Mouse (Mus musculus): Measurements from ENCODE around the gene Olfr98. TPM values are rescaled to one million over a fixed set of nuclear protein-coding genes. Genes with fewer than 3 reads are reported as not detected.

Gene Olfr98
- not detected in 2 replicates for polyA plus RNA-seq (2015; fragmentation: Nextera tagmentation; extraction: Ambion mirVana)

DNA sequence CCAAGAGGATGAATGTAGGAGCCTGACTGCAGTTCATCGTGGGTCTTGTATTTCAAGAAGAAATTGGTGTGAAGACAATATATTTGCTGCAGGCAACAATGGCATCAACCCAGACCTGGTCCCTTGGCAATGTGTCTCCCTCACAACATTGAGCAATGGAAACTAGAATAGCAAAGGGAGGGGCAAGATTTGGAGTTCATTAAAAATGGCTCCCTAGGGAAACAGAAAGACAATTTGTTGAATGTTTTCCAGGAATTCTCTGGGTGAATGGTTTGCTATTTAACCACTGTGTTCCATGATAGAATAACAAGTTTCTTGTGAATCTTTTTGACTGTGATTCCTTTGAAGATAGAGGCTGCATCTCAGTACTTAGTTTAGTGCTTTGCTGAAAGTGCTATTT, at the start of gene Olfr98:
Gene Olfr98, minus strand, starts transcription at position 124 of the 400 bp plus-strand sequence.
- no peak within 1 kb of the TSS for H3K4me3 ChIP-seq (replicated peaks)
- no peak within 1 kb of the TSS for H3K9ac ChIP-seq (replicated peaks)
- H3K27ac ChIP-seq = no peak within 1 kb of the TSS
- no peak for ATAC-seq
- no peaks in the 10 kb centered on the region for H3K36me3 ChIP-seq
- no peaks in the 10 kb centered on the region for H3K4me1 ChIP-seq (replicated peaks)
- no peaks in the 10 kb centered on the region for H3K9me3 ChIP-seq
- WGBS = 80% methylated on average over 1 of the region's 1 CpGs
- no peaks in the 10 kb centered on the region for H3K27me3 ChIP-seq
- no peak within 1 kb of the TSS for H3K4me2 ChIP-seq (replicated peaks)

- Histone ChIP-seq H3K4me1 (replicated peaks) (no peaks in the 10 kb centered on the region), H3K9ac (replicated peaks) (no peak overlapping the region), H3K9me3 (no peaks in the 10 kb centered on the region), H3K36me3 (no peaks in the 10 kb centered on the region), H3K27me3 (no peaks in the 10 kb centered on the region), H3K4me3 (replicated peaks) (no peak overlapping the region), H3K4me2 (replicated peaks) (no peak overlapping the region), H3K27ac (no peak overlapping the region)
- no peak for ATAC-seq
- WGBS = 59% methylated on average over 2 of the region's 2 CpGs
Observed at GRCm38 (mm10) chr17:37310146-37310699, 46.7 kb upstream of the Olfr98 start.

GRCm38 (mm10) chr17:37308483-37308882, 44.9 kb upstream of the Olfr98 start:
- H3K4me2 ChIP-seq (replicated peaks) = no peak overlapping the region
- H3K36me3 ChIP-seq = no peaks in the 10 kb centered on the region
- no peaks in the 10 kb centered on the region for H3K27me3 ChIP-seq
- ATAC-seq = no peak
- H3K4me1 ChIP-seq (replicated peaks) = no peaks in the 10 kb centered on the region
- H3K27ac ChIP-seq = no peak overlapping the region
- no peak overlapping the region for H3K9ac ChIP-seq (replicated peaks)
- H3K9me3 ChIP-seq = no peaks in the 10 kb centered on the region
- WGBS = 43% methylated on average over 4 of the region's 4 CpGs
- no peak overlapping the region for H3K4me3 ChIP-seq (replicated peaks)

- Histone ChIP-seq H3K4me1 (replicated peaks) (no peaks in the 10 kb centered on the region), H3K27me3 (no peaks in the 10 kb centered on the region), H3K36me3 (no peaks in the 10 kb centered on the region), H3K4me3 (replicated peaks) (no peak within 1 kb of the TSS), H3K9me3 (no peaks in the 10 kb centered on the region), H3K9ac (replicated peaks) (no peak within 1 kb of the TSS), H3K27ac (no peak within 1 kb of the TSS), H3K4me2 (replicated peaks) (no peak within 1 kb of the TSS)
- 89% methylated on average over 4 of the region's 4 CpGs for WGBS
- no peak for ATAC-seq
Observed at GRCm38 (mm10) chr17:37304213-37304612, 40.7 kb upstream of the Olfr98 start, which contains the start of gene Olfr101. Gene Olfr101, minus strand, starts transcription at chr17:37304313.

- H3K27me3 ChIP-seq = no peaks in the 10 kb centered on the region
- H3K9me3 ChIP-seq = no peaks in the 10 kb centered on the region
- H3K36me3 ChIP-seq = no peaks in the 10 kb centered on the region
- no peak within 1 kb of the TSS for H3K4me2 ChIP-seq (replicated peaks)
- no peak within 1 kb of the TSS for H3K9ac ChIP-seq (replicated peaks)
- ATAC-seq = no peak
- no peak within 1 kb of the TSS for H3K27ac ChIP-seq
- no peak within 1 kb of the TSS for H3K4me3 ChIP-seq (replicated peaks)
- WGBS = 77% methylated on average over 1 of the region's 1 CpGs
- no peaks in the 10 kb centered on the region for H3K4me1 ChIP-seq (replicated peaks)
Observed at GRCm38 (mm10) chr17:37283360-37283759, 19.8 kb upstream of the Olfr98 start, which contains the start of gene Olfr99. Gene Olfr99, minus strand, starts transcription at chr17:37283460.

DNA sequence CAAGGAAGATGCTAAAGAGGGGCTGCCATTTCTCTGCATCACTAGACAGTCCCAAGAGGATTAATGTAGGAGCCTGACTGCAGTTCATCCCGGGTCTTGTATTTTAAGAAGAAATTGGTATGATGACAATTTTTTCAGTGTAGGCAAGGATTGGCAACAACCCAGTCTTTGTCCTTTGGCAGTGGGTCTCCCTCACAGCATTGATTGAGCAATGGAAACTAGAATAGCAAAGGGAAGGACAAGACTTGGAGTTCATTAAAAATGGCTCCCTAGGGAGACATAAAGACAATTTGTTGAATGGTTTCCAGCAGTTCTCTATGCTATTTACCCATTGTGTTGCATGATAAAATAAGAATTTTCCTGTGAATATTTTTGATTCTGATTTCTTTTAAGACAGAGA, 16.8 kb upstream of the Olfr98 start:
- ATAC-seq = no peak
- Histone ChIP-seq H3K4me3 (replicated peaks) (no peak overlapping the region), H3K9me3 (no peaks in the 10 kb centered on the region), H3K27ac (no peak overlapping the region), H3K4me1 (replicated peaks) (no peaks in the 10 kb centered on the region), H3K9ac (replicated peaks) (no peak overlapping the region), H3K36me3 (no peaks in the 10 kb centered on the region), H3K27me3 (no peaks in the 10 kb centered on the region), H3K4me2 (replicated peaks) (no peak overlapping the region)
- 83% methylated on average over 1 of the region's 1 CpGs for WGBS

- H3K36me3 ChIP-seq = no peaks in the 10 kb centered on the region
- no peaks in the 10 kb centered on the region for H3K4me1 ChIP-seq (replicated peaks)
- no peak overlapping the region for H3K9ac ChIP-seq (replicated peaks)
- no peaks in the 10 kb centered on the region for H3K9me3 ChIP-seq
- H3K27me3 ChIP-seq = no peaks in the 10 kb centered on the region
- ATAC-seq = no peak
- H3K27ac ChIP-seq = no peak overlapping the region
- no peak overlapping the region for H3K4me2 ChIP-seq (replicated peaks)
- no peak overlapping the region for H3K4me3 ChIP-seq (replicated peaks)
Observed at GRCm38 (mm10) chr17:37276573-37276972, 13.0 kb upstream of the Olfr98 start.

- no peak overlapping the region for H3K4me2 ChIP-seq (replicated peaks)
- H3K9ac ChIP-seq (replicated peaks) = no peak overlapping the region
- no peaks in the 10 kb centered on the region for H3K4me1 ChIP-seq (replicated peaks)
- no peak for ATAC-seq
- H3K27ac ChIP-seq = no peak overlapping the region
- no peak overlapping the region for H3K4me3 ChIP-seq (replicated peaks)
- 91% methylated on average over 2 of the region's 2 CpGs for WGBS
- peaks cover 6% of the 10 kb centered on the region; the same call in 1 of the 2 replicates for H3K27me3 ChIP-seq
- H3K36me3 ChIP-seq = no peaks in the 10 kb centered on the region
- no peaks in the 10 kb centered on the region for H3K9me3 ChIP-seq
Observed at GRCm38 (mm10) chr17:37275626-37276248, 12.2 kb upstream of the Olfr98 start.

GRCm38 (mm10) chr17:37270702-37271092, 7.1 kb upstream of the Olfr98 start:
- Histone ChIP-seq H3K27ac (no peak overlapping the region), H3K36me3 (no peaks in the 10 kb centered on the region), H3K9me3 (no peaks in the 10 kb centered on the region), H3K4me3 (replicated peaks) (peak overlapping the region; percentile 51), H3K27me3 (peaks cover 6% of the 10 kb centered on the region; the same call in 1 of the 2 replicates), H3K4me2 (replicated peaks) (peak overlapping the region; percentile 88), H3K4me1 (replicated peaks) (peaks cover 5% of the 10 kb centered on the region; the same call in 1 of the 2 replicates), H3K9ac (replicated peaks) (peak overlapping the region; percentile 32; the same call in 1 of the 2 replicates)
- no peak; the same call in 1 of the 2 replicates for ATAC-seq
- 69% methylated on average over 8 of the region's 8 CpGs for WGBS

- peaks cover 6% of the 10 kb centered on the region; the same call in 1 of the 2 replicates for H3K27me3 ChIP-seq
- H3K4me3 ChIP-seq (replicated peaks) = peak within 1 kb of the TSS; percentile 51
- peaks cover 5% of the 10 kb centered on the region; the same call in 1 of the 2 replicates for H3K4me1 ChIP-seq (replicated peaks)
- peak within 1 kb of the TSS; percentile 88 for H3K4me2 ChIP-seq (replicated peaks)
- ATAC-seq = peak; percentile 97
- no peaks in the 10 kb centered on the region for H3K9me3 ChIP-seq
- H3K36me3 ChIP-seq = no peaks in the 10 kb centered on the region
- WGBS = 6% methylated on average over 26 of the region's 26 CpGs
- H3K27ac ChIP-seq = no peak within 1 kb of the TSS
- H3K9ac ChIP-seq (replicated peaks) = peak within 1 kb of the TSS; percentile 32; the same call in 1 of the 2 replicates
Observed at GRCm38 (mm10) chr17:37270058-37270701, 6.6 kb upstream of the Olfr98 start, which contains the start of gene H2-M3. Gene H2-M3, plus strand, starts transcription at chr17:37270220.

DNA sequence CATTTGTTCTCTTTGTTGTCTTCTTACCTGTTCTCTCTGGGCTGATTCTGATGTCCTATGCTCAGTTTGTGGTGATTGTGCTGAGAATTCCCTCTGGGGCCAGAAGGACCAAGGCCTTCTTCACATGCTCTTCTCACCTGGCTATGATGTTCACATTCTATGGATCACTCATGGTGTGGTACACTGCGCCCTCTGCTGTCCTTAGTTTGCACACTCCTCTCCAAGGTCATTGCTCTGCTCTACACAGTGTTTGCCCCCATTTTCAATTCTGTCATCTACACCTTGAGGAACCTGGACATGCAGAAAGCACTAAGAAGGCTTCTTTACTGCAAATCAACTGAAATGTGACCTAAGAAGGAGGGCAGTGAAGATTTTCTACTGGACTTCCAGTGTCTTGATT, 13.0 kb downstream of the Olfr98 start:
- Histone ChIP-seq H3K9me3 (no peaks in the 10 kb centered on the region), H3K4me1 (replicated peaks) (no peaks in the 10 kb centered on the region), H3K27ac (no peak overlapping the region), H3K27me3 (no peaks in the 10 kb centered on the region), H3K36me3 (no peaks in the 10 kb centered on the region), H3K4me3 (replicated peaks) (no peak overlapping the region), H3K9ac (replicated peaks) (no peak overlapping the region), H3K4me2 (replicated peaks) (no peak overlapping the region)
- WGBS = 5% methylated on average over 1 of the region's 1 CpGs
- no peak for ATAC-seq

- no peaks in the 10 kb centered on the region for H3K36me3 ChIP-seq
- H3K4me2 ChIP-seq (replicated peaks) = no peak overlapping the region
- H3K27me3 ChIP-seq = no peaks in the 10 kb centered on the region
- H3K4me3 ChIP-seq (replicated peaks) = no peak overlapping the region
- ATAC-seq = no peak
- no peaks in the 10 kb centered on the region for H3K9me3 ChIP-seq
- H3K4me1 ChIP-seq (replicated peaks) = no peaks in the 10 kb centered on the region
- H3K9ac ChIP-seq (replicated peaks) = no peak overlapping the region
- H3K27ac ChIP-seq = no peak overlapping the region
Observed at GRCm38 (mm10) chr17:37249460-37249859, 14.1 kb downstream of the Olfr98 start.
